Mouse (Mus musculus): ENCODE measurements at regions not wholly inside any gene's neighbourhood (a gene's known extent, or its start where the extent isn't known, plus 50 kb on each side); places are given as distances from the start of the nearest gene placed in this dataset.

DNA sequence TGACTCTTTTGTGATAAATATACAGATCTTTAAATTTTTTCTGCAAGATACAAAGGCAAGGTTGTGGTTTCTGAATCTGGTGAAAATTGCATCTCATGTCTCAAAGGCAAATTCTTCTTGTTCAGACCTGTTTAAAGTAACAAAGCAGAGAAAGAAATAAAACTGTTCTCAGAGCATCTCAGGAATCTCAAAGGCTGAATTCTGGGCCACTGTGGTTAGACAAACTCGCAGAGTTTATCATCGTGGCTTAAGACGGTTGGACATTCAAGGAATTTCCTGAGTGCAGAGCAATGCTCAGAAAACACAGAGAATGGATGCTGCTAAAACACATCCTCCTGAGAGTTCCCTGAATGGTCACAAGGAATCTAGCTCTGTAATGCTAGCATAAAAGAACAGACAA, 429.5 kb upstream of the Pbx1 start:
- no peaks in the 10 kb centered on the region for H3K4me1 ChIP-seq
- 86% methylated on average over 3 of the region's 3 CpGs for WGBS
- no peak overlapping the region for H3K27ac ChIP-seq
- no peak overlapping the region for H3K9ac ChIP-seq
- no peak for ATAC-seq (ENCODE audit: low FRiP score)
- no peaks in the 10 kb centered on the region for H3K36me3 ChIP-seq (replicated peaks)
- H3K4me2 ChIP-seq: no peak overlapping the region
- no peak overlapping the region for H3K4me3 ChIP-seq (replicated peaks)
- no peaks in the 10 kb centered on the region for H3K9me3 ChIP-seq
- H3K27me3 ChIP-seq: no peaks in the 10 kb centered on the region

DNA sequence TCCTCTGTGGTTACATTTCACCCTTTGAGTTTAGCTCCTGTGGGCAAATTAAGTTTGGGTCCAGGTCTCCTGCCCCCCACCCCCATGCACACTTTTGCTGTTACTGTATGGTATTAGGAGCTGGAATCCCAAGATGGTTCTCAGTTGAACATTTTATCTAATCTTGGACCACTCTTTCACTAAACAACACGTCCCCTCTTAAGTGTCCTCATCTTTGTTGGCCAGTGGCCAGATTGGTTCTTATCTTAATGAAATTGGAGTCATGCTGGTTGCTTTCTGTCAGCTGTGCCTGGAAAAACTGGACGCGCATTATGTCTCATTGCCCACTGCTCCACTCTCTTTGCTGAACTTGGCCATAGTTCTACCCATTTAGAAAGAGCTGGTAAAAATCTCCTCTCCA, 391.1 kb upstream of the Pbx1 start:
- Histone ChIP-seq H3K36me3 (replicated peaks) (no peaks in the 10 kb centered on the region), H3K27me3 (no peaks in the 10 kb centered on the region), H3K27ac (no peak overlapping the region), H3K9ac (no peak overlapping the region), H3K4me3 (replicated peaks) (no peak overlapping the region), H3K4me1 (no peaks in the 10 kb centered on the region), H3K4me2 (no peak overlapping the region), H3K9me3 (no peaks in the 10 kb centered on the region)
- 90% methylated on average over 3 of the region's 3 CpGs for WGBS
- no peak for ATAC-seq (ENCODE audit: low FRiP score)

DNA sequence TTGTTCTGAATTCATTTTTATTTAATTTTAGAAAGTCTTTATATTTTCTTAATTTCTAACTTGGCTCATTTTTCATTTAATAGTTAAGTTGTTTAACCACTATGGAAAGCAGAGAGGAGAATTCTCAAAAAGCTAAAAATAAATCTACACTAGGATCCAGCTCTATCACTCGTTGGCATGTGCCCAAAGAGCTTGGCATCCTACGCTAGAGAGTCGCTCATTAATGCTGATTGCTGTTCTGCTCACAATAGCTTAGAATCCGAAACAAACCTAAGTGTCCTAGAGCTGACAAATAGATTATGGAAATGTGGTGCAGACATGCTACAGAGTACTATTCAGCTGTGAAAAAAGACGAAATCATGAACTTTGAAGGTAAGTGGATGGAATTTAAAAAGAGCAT, 386.3 kb upstream of the Pbx1 start:
- no peaks in the 10 kb centered on the region for H3K36me3 ChIP-seq (replicated peaks)
- H3K27me3 ChIP-seq: no peaks in the 10 kb centered on the region
- no peaks in the 10 kb centered on the region for H3K4me1 ChIP-seq

DNA sequence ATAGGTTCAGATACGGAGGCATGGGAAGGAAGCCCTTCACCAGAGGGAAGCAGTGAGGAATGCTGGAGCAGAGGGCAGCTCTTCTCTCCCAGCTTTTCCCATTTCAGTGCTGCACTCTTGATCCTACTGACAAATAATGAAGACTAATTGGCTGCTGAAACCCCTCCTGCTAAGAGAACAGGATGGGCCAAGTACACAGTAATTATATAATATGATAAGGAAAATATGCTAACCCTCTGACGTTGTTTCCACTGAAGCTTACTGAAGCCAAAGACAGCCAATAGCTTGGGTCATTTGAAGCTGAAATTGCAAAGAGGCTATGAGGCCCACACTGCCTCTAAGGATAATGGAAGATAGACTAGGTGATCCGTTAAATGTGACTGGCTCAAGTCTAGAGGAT, 375.0 kb upstream of the Pbx1 start:
- Histone ChIP-seq H3K9me3 (no peaks in the 10 kb centered on the region), H3K4me3 (replicated peaks) (no peak overlapping the region), H3K36me3 (replicated peaks) (no peaks in the 10 kb centered on the region), H3K9ac (no peak overlapping the region), H3K4me1 (no peaks in the 10 kb centered on the region), H3K27me3 (no peaks in the 10 kb centered on the region), H3K27ac (no peak overlapping the region), H3K4me2 (no peak overlapping the region)
- ATAC-seq (ENCODE audit: low FRiP score): no peak
- WGBS: 57% methylated on average over 3 of the region's 3 CpGs

More for the DNA sequence above, 386.3 kb upstream of the Pbx1 start:
- no peaks in the 10 kb centered on the region for H3K9me3 ChIP-seq
- WGBS: 74% methylated on average over 5 of the region's 5 CpGs
- H3K4me2 ChIP-seq: no peak overlapping the region
- H3K27ac ChIP-seq: no peak overlapping the region
- ATAC-seq (ENCODE audit: low FRiP score): no peak
- no peak overlapping the region for H3K9ac ChIP-seq
- H3K4me3 ChIP-seq (replicated peaks): no peak overlapping the region

DNA sequence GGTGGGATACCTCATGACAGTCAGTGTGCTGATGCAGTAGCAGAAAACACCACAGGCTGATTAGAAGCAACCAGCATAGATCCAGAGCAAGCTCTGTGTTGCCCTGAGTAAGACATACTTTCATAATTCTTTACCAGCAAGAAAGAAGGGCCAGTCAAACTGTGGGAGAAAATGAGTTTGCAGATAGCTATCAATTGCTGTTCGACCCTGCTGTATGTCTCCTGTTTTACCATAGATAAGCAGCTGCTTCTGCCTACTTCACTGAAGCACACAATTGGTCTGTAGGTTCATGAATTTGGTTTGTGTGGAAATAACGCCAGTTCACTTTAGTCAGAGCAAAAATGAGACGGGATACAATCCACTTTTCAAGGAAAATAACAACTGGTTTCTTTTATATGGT, 373.4 kb upstream of the Pbx1 start:
- no peaks in the 10 kb centered on the region for H3K9me3 ChIP-seq
- no peaks in the 10 kb centered on the region for H3K4me1 ChIP-seq
- H3K27ac ChIP-seq: no peak overlapping the region
- H3K9ac ChIP-seq: no peak overlapping the region
- H3K4me3 ChIP-seq (replicated peaks): no peak overlapping the region
- no peaks in the 10 kb centered on the region for H3K36me3 ChIP-seq (replicated peaks)
- no peak overlapping the region for H3K4me2 ChIP-seq
- H3K27me3 ChIP-seq: no peaks in the 10 kb centered on the region
- 64% methylated on average over 3 of the region's 3 CpGs for WGBS
- no peak for ATAC-seq (ENCODE audit: low FRiP score)

DNA sequence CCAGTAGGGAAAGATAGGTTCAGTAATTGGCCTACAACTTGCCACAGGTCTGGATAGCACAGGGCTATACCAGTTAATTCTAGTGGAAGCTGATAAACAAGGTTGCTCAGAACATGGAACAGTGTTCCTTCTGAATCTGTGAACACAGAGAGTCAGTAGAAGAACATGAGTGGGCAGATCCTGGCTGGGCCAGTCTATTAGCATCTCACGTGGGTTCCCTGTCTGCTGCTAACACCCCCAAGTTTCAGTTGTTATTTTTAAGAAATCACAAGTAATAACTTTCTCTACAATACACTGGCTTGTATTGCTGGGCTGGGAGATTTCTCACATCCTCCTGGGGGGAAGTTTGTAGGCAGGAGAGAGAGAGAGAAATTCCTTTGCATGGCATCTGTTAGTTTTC, 369.0 kb upstream of the Pbx1 start:
- no peaks in the 10 kb centered on the region for H3K36me3 ChIP-seq (replicated peaks)
- WGBS: 97% methylated on average over 1 of the region's 1 CpGs
- H3K9me3 ChIP-seq: no peaks in the 10 kb centered on the region
- no peak overlapping the region for H3K4me2 ChIP-seq
- H3K27ac ChIP-seq: no peak overlapping the region
- ATAC-seq (ENCODE audit: low FRiP score): no peak
- H3K4me3 ChIP-seq (replicated peaks): no peak overlapping the region
- H3K9ac ChIP-seq: no peak overlapping the region
- H3K27me3 ChIP-seq: no peaks in the 10 kb centered on the region
- H3K4me1 ChIP-seq: no peaks in the 10 kb centered on the region

DNA sequence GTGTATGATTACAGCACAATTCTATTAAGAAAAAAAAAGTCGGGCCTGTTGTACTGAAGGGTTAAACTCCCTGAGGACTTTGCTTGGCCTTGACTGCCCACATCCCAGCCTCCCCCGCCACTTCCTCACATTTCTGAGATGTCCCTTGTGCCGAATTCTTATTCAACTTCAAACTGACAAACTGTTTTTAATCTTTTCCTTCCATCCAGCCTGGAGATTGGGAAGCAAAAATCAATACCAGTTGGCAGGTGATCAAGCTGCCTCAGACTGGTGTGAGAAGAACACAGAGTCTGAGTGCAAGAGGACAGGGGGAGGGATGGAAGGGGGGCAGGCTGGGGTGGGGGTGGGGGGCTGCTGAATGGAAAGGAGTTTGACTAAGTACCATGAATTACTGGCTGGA, 354.7 kb upstream of the Pbx1 start:
- H3K9ac ChIP-seq: no peak overlapping the region
- 56% methylated on average over 3 of the region's 3 CpGs for WGBS
- ATAC-seq (ENCODE audit: low FRiP score): no peak
- no peak overlapping the region for H3K4me2 ChIP-seq
- no peak overlapping the region for H3K27ac ChIP-seq
- no peaks in the 10 kb centered on the region for H3K9me3 ChIP-seq
- no peak overlapping the region for H3K4me3 ChIP-seq (replicated peaks)
- H3K36me3 ChIP-seq (replicated peaks): no peaks in the 10 kb centered on the region
- H3K4me1 ChIP-seq: no peaks in the 10 kb centered on the region
- H3K27me3 ChIP-seq: no peaks in the 10 kb centered on the region

DNA sequence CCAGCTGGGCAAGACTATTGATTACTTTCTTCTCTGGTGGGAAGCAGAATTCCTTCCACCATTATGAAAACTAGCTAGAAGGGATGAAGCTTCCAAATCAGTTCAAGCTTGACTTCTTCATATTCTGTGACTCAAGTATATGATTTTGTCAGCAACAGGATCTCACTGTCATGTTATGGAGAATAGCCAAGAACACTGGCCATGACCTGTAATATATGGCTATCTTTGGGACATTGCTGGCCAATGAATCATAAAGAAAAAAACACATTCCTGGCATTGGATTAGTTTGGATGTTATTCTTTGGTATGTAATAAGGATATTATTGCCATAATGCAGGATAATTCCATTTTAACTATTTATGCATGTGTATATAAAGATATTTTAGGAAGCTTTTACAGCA, 351.8 kb upstream of the Pbx1 start:
- H3K27ac ChIP-seq: no peak overlapping the region
- no peaks in the 10 kb centered on the region for H3K4me1 ChIP-seq
- no peak overlapping the region for H3K9ac ChIP-seq
- H3K4me2 ChIP-seq: no peak overlapping the region
- H3K36me3 ChIP-seq (replicated peaks): no peaks in the 10 kb centered on the region
- no peaks in the 10 kb centered on the region for H3K9me3 ChIP-seq
- H3K4me3 ChIP-seq (replicated peaks): no peak overlapping the region
- ATAC-seq (ENCODE audit: low FRiP score): no peak
- no peaks in the 10 kb centered on the region for H3K27me3 ChIP-seq

DNA sequence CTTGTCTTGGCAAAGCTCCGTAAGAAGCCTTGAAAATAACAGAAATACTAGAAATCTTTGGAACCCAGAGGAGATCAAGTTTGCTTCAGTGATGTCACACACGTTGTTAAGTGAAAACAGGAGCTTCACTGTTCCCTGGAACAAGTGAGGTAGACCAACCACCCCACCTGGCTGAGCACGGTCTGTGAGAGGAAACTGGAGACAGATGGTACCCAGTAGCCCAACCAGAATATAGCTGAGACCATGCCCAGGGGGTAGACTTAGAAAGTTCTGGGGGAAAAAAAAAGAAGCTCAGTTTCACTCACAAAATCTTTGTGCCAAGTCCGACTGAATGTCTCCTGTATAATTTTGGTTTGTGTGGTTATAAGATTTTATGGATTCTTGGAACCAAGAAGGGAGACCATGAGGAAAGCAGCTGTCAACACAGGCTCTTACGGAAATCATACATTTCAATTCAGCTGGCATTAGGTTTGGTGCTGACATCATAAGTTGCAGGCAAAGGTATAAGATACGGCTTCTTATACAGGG, 332.4 kb upstream of the Pbx1 start:
- ATAC-seq (ENCODE audit: low FRiP score): no peak
- H3K4me2 ChIP-seq: no peak overlapping the region
- peaks cover 8% of the 10 kb centered on the region for H3K4me1 ChIP-seq
- no peak overlapping the region for H3K4me3 ChIP-seq (replicated peaks)
- H3K9me3 ChIP-seq: no peaks in the 10 kb centered on the region
- H3K27me3 ChIP-seq: no peaks in the 10 kb centered on the region
- 88% methylated on average over 6 of the region's 6 CpGs for WGBS
- no peak overlapping the region for H3K27ac ChIP-seq
- no peaks in the 10 kb centered on the region for H3K36me3 ChIP-seq (replicated peaks)
- no peak overlapping the region for H3K9ac ChIP-seq

DNA sequence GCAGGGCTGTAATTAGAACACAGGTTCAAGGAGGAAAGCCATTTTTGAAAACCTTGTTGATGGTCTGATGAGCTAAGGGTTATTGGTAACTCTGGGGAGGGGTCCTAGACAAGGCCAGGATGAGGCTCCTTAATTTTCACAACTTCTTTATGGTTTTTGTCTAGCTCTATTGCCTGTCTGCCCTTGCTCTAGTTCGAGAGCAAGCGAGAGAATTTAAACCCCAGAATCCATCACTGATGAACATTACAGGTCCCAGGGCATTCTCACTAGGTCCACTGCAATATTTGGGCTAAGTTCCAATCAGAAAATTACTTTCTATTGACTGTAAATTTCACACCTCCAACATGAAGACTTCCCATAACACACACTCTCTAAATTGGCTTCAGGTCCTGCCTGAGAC, 329.0 kb upstream of the Pbx1 start:
- 87% methylated on average over 2 of the region's 2 CpGs for WGBS
- H3K27me3 ChIP-seq: no peaks in the 10 kb centered on the region
- no peak overlapping the region for H3K4me2 ChIP-seq
- no peaks in the 10 kb centered on the region for H3K36me3 ChIP-seq (replicated peaks)
- H3K9ac ChIP-seq: no peak overlapping the region
- no peak for ATAC-seq (ENCODE audit: low FRiP score)
- no peak overlapping the region for H3K27ac ChIP-seq
- no peak overlapping the region for H3K4me3 ChIP-seq (replicated peaks)
- no peaks in the 10 kb centered on the region for H3K9me3 ChIP-seq
- H3K4me1 ChIP-seq: peaks cover 11% of the 10 kb centered on the region

DNA sequence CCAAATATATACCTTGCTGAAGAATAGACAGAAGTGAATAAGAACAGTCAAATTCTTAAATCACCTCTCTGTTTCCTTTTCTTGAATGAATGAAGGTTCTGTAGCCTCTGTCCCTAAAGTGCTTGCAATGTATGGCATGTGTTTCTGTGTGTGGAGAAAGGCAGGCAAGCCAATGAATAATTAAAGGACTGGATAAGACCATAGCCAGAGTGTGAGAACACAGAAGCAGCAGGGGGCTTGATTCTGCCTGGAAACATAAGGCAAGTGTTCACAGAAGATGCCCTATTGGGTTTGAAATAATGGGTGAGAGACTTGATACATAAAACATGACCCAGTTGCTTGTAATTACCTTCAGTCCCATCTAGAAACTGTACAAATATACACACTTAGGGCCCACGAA, 328.2 kb upstream of the Pbx1 start:
- 0 out of 2 replicates have a peak, but pooled peaks have one; percentile 53 for ATAC-seq (ENCODE audit: low FRiP score)
- Histone ChIP-seq H3K36me3 (replicated peaks) (no peaks in the 10 kb centered on the region), H3K27ac (no peak overlapping the region), H3K9me3 (no peaks in the 10 kb centered on the region), H3K4me3 (replicated peaks) (no peak overlapping the region), H3K4me1 (peaks cover 11% of the 10 kb centered on the region), H3K9ac (no peak overlapping the region), H3K4me2 (no peak overlapping the region), H3K27me3 (no peaks in the 10 kb centered on the region)
- WGBS: 43% methylated on average over 1 of the region's 1 CpGs

DNA sequence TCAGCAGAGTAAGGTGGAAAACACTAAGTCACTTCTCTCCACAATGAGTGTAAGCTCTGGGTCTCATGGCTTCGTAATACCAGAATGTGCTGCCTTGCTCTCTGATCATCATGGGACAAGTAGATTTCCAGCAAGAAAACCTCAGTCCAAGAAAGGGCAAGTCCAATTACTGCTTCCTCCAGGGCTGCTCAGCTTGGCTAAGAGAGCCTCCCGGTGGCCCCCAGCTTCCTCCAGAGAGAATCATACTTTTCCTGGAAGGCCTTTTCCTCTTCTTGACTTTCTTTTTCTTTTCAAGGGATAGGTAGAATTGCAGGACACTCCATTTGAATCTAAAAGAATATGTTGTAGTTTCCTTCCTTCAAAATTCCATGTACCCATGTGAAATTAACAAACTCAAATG, 326.8 kb upstream of the Pbx1 start:
- ATAC-seq (ENCODE audit: low FRiP score): no peak
- Histone ChIP-seq H3K27ac (no peak overlapping the region), H3K27me3 (no peaks in the 10 kb centered on the region), H3K36me3 (replicated peaks) (no peaks in the 10 kb centered on the region), H3K9ac (no peak overlapping the region), H3K9me3 (no peaks in the 10 kb centered on the region), H3K4me2 (no peak overlapping the region), H3K4me1 (peaks cover 11% of the 10 kb centered on the region), H3K4me3 (replicated peaks) (no peak overlapping the region)
- 80% methylated on average over 2 of the region's 2 CpGs for WGBS

DNA sequence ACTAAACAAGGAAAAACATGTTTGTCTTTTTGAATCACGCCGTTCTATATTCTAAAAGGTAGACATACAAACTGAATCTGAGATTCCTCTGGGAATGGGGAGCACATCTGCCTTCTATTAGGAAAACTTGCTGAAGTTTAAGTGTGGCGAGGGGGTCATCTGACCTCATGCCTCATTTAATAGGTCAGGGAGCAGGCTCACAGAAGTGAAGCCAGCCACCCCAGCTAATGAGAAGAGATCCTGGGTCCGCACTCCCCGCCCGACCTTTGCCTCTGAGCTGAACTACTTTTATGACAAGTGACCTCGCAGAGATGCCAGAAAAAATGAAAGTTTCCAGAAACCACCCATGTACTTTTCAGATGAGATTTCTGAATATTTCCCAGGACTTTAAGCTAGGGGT, 322.1 kb upstream of the Pbx1 start:
- H3K27me3 ChIP-seq: no peaks in the 10 kb centered on the region

DNA sequence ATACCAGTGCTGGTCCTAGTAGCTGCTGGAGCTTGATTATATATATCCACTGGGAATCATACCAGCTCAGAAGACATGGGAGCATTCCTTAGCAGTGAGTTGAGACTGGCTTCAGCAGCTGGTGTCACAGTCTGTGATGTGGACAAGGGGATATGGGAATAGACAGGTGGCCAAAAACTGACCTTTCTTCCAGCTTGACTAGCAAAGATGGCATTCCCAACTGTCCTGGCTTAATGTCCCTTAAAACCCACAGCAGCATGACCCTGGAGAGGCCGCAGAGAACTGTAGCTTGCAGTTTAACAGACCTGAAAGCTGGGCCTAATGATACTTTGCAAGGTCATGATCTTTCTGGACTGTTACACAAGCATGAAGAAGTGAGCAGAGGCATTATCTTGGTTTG, 311.4 kb upstream of the Pbx1 start:
- Histone ChIP-seq H3K9ac (no peak overlapping the region), H3K27ac (no peak overlapping the region), H3K4me3 (replicated peaks) (no peak overlapping the region), H3K36me3 (replicated peaks) (no peaks in the 10 kb centered on the region; the same call in 1 of the 2 replicates), H3K9me3 (no peaks in the 10 kb centered on the region), H3K4me2 (no peak overlapping the region), H3K4me1 (no peaks in the 10 kb centered on the region), H3K27me3 (no peaks in the 10 kb centered on the region)
- WGBS: 89% methylated on average over 1 of the region's 1 CpGs
- ATAC-seq (ENCODE audit: low FRiP score): no peak

More for the DNA sequence above, 322.1 kb upstream of the Pbx1 start:
- no peak for ATAC-seq (ENCODE audit: low FRiP score)
- H3K4me3 ChIP-seq (replicated peaks): no peak overlapping the region
- no peaks in the 10 kb centered on the region for H3K36me3 ChIP-seq (replicated peaks)
- no peak overlapping the region for H3K27ac ChIP-seq
- peaks cover 3% of the 10 kb centered on the region; the same call in 1 of the 2 replicates for H3K4me1 ChIP-seq
- 70% methylated on average over 7 of the region's 7 CpGs for WGBS
- no peak overlapping the region for H3K4me2 ChIP-seq
- no peak overlapping the region for H3K9ac ChIP-seq
- no peaks in the 10 kb centered on the region for H3K9me3 ChIP-seq

All from forebrain, embryonic 12.5 days (tissue).